Mouse (Mus musculus) thymus, postnatal 10 days (tissue): ENCODE data around the gene Dnmt3b.

Source experiments
- DNase-seq, 2 experiments: peaks; one replicate each; pipeline ENCODE4 v3.0.0; 2021; ENCODE audit warnings: low spot score in 2 of 2

Gene Dnmt3b

GRCm38 (mm10) chr2:153649298-153650013, at the start of gene Dnmt3b:
Dnmt3b (plus strand) TSS chr2:153649450.
- peak; percentile 32 to 39 for DNase-seq

GRCm38 (mm10) chr2:153600021-153600666, 49.1 kb upstream of the Dnmt3b start:
- no peak for DNase-seq

DNA sequence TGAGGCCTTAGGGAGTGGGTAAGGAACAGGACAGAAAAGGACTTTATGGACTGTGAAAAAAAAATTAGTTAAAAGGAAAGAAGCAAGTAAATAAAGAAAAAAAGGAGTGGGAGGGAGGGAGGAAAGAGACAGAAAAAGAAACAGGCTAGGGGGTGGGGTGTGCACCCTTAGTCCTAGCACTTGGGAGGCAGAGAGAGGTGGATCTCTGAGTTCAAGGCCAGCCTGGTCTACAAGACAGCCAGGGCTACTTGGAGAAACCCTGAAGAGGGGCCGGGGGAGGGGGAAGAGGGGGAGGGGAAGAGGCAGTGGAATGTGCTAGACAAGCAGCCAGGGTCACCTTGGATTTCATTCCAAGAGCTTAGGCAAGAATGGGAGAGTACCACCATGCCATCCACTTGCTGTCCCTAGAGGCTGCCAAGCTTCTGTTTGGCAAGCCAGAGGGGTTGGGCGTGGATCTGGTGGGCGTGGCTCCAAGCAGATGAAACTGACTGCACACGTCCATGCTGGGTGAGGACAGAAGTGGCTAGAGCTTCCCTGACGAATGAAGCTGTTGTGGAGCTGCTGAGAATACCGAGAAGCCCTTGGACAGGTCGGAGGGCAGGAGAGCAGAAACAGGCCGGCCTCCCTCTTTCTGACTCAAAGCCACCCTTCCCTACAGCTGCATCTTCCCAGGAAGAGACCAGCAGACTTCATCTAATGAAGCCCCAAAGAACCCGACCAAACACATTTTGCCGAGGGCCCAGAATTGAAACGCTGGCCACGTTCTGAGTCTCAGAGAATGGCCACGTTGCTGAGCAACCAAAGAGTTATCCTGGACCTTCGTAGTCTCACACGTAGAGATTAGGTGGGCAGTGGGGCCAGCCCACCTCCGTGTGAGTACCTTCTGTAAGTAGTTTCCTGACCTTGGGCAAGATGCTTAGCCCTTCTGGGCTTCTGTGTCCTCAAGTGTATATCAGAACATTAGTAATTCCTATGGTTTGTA, 48.3 kb upstream of the Dnmt3b start:
- DNase-seq: no peak

GRCm38 (mm10) chr2:153603724-153604123, 45.5 kb upstream of the Dnmt3b start:
- DNase-seq: no peak

DNA sequence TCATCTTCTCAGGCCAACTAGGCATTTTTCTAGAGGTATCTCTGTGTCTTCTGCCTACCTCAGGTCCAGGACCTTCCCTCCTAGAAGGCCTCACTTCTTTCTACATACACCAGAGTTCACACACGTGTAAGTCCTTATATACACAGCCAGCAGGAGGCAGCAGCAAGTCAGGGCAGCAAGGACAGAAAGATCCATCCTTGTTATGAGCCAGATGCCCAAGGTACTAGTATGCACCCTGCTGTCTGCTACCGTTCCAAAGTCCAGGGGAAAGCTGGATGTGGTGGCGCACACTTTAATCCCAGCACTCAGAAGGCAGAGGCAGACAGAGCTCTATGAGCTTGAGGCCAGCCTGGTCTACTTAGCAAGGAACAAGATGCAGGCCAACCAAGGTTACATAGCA, 42.8 kb upstream of the Dnmt3b start:
- peak; percentile 21 to 60 for DNase-seq

- DNase-seq: peak; percentile 21 to 39
Observed at GRCm38 (mm10) chr2:153607870-153608515, 41.3 kb upstream of the Dnmt3b start.

- DNase-seq: no peak
Observed at GRCm38 (mm10) chr2:153609058-153609457, 40.2 kb upstream of the Dnmt3b start.

GRCm38 (mm10) chr2:153609548-153609947, 39.7 kb upstream of the Dnmt3b start:
- DNase-seq: peak; percentile 35 to 73

DNA sequence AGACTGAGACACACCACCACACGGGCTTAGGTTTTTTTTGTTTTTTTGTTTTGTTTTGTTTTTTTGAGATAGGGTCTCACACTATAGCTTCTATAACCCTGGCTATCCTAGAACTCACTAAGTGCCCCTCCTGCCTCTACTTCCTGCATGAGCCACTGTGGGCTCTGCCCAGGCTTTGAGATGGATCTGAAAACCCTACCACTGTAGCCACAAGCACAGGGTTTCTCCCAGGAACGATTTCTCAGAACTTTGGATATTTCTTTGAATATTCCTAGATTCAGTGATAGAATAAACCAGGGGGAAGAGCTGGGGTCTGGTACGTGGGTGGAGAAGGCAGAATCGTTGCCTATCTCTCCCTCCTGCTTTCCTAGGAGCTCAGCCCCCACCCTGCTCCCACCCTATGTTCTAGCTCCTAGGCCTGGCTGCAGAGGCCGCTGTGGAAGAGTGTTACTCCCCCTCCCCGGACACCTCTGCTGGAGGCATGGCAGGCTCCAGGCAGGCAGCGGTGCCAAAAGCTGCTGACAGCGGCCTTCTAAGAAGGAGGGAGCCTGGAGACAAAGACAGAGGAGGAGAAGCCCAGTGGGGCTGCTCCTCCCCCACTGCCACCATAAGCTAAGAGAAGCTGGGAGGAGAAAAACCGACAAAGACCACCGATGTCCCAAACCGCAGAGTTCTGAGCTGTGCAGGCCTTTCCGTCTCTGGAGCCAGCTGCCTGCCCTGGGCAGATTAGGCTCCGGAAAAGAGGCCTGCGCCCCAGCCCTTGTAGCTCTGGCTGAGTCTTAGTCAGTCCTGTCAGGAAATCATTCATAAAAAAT, 38.6 kb upstream of the Dnmt3b start:
- no peak for DNase-seq

DNA sequence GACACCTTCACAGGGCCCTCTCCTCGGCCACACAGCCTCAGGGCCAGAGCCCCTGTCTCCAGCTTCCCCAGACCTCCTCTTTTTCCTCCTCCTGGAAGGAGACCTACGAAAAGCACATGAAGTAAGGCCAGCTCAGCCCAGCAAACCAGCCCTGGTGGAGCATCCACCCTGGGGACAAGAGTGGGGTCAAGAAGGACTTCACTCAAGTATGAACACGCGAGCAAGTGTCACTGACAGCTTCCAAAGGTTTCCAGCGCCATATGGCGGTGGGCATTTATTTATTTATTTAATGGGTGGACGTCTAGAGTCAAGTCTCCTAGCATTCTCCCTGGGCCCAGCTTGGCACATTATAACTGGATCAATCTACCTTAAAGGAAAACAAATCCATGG, 38.0 kb upstream of the Dnmt3b start:
- no peak for DNase-seq

DNA sequence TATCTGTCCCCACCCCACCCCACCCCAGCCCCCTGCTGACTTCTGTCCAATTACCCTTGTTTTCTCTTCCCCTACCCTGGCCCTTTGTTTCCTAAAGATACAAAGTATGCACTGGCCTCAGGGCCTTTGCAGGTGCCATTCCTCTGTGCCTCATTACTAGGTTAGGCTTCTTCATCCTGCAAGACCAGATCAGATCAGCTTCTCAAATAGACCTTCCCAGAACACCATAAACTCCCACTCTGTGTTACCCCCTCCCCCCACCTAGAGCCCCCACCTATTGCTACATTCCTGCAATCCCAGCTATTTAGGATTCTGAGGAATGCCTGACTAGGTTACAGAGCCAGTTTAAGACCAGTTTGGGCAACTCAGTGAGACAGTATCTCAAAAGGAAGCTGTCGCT, 37.5 kb upstream of the Dnmt3b start:
- DNase-seq: no peak

DNA sequence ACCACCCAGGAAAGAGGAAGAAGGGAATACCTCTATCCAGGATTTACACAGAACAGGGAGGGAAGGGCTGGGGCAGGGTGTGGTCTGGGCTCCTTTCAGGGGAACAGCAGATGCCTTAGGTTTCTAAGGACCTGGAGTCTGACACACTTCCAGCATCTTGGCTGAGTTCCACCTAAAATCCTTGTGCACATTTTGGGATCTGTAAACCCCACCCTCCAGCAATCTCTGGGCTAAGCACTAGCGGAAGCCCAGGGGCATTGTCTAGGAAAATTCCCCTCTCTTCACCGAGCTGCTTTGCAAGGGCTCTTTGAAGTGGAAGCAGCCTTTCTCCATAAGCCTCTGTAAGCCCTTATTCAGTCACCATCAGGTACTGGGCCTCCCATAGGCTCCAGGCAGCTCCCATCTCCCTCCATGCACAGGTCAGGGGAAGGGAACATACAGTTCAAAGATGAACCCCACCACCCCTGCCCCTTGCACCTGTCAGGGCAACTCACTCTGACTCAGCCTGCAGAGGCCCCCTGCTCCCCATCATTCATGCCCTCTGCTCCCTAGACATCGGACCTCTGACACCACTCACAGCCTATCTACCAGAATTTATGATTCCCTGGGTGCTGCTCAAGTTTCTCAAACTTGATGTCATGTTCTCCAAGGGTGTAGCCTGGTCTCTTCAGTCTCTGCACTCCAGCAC, 36.5 kb upstream of the Dnmt3b start:
- DNase-seq: no peak

DNA sequence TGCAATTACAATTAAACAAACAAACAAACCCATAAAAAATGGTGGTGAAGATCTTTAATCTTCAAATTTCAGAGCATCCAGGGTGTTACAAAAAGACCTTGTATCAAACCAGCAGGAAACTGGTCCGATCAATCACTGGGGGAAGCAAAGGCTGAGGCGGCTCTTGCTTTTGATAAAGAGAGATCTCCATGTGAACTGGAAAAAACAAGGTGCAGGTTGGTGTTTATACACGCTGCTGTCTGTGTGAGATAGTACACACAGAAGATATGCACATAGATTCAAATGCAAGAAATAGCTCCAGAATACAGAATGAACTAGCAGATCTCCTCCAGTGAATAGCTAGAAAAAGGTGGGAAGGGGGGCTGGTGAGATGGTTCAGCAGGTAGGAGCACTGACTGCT, 32.4 kb upstream of the Dnmt3b start:
- no peak for DNase-seq

- DNase-seq: no peak
Observed at GRCm38 (mm10) chr2:153618439-153618838, 30.8 kb upstream of the Dnmt3b start.

GRCm38 (mm10) chr2:153618889-153619288, 30.4 kb upstream of the Dnmt3b start:
- DNase-seq: no peak

DNA sequence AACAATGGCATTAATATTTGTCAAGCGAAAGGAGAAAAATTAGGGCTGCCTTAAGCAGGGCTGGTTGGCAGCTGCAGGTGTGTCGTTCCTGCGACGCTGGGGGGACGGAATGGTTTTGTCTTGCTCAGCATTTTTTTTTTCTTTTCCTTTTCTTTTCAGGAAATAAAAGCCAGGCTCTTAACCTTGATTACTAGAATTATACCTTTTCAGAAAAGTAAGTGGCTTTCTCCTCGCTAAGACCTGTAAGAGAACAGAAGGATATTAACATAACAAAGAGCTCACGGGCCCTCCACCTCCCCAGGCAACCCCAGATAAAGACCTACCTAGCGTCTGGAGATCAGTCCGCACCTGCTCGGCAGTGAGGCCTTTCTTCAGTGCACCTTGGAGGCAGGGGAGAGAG, 26.8 kb upstream of the Dnmt3b start:
- DNase-seq: no peak

- DNase-seq: no peak
Observed at GRCm38 (mm10) chr2:153630950-153631349, 18.3 kb upstream of the Dnmt3b start.

DNA sequence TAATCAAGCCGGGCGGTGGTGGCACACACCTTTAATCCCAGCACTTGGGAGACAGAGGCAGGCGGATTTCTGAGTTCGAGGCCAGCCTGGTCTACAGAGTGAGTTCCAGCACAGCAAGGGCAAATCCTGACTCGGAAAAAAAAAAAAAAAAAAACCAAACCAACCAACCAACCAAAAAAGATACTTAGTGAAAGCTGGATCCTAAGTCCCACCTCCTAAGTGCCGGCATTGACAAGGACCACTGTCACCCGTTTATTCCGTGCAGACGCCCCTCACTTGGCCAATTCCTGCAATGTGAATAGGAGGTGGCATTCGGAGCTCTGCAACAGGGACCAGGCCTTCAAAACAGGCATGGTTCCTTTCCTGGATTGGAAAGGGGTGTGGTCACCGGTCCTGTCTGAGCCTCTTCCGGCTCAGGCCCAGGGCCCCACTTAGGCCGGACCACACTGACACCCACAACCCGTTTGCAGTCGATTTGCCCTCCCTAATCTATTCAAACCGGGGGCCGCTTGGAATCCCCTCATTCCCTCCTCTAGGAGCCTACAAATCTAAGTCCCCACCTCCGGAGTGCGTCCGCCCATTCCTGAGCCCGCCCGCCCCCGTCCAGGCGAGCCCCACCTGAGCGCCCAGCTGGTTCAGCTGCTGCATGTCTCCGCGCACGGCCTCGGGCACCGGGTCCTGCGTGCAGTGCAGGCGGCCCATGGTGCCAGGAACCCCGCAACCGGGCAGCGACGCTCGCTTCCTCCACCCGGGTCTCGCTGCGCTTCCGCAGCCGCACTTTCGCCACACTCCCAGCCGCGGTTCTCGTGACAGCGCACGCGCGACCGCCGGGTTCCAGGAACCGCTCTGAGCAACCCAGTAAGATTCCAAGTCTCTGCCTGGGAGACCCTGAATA, 17.0 kb upstream of the Dnmt3b start, which contains the start of gene Commd7:
Gene Commd7, minus strand, starts transcription at position 806 of the 895 bp plus-strand sequence.
- peak; percentile 56 to 88 for DNase-seq

DNA sequence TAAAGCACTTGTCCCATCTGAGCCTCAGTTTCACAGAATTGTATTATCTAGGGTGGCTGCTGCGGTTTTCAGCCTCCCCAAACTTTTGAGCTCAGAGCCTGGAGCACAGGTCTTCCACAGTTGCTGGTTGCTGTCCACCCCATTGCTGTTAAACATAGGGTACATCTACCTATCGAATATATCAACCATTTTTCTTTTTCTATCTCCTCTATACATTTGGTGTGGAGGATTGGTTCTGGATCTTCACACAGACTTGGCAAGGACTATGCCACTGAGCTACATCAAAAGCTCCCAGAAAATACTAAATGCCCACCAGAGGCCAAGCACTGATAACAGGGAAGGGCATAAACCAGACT, 16.4 kb upstream of the Dnmt3b start:
- no peak for DNase-seq
